Mouse (Mus musculus) monocyte, adult 2 months (primary cell): ENCODE measurements around the gene Mis18a.

Experiments used
- DNase-seq, 2 experiments: peaks; one replicate each; pipeline ENCODE4 v3.0.0; 2022; ENCODE audit warnings: low spot score in 2 of 2, low read depth in 1 of 2

Mis18a gene

GRCm38 (mm10) chr16:90704161-90704825, 22.9 kb downstream of the Mis18a start:
- DNase-seq: no peak

DNA sequence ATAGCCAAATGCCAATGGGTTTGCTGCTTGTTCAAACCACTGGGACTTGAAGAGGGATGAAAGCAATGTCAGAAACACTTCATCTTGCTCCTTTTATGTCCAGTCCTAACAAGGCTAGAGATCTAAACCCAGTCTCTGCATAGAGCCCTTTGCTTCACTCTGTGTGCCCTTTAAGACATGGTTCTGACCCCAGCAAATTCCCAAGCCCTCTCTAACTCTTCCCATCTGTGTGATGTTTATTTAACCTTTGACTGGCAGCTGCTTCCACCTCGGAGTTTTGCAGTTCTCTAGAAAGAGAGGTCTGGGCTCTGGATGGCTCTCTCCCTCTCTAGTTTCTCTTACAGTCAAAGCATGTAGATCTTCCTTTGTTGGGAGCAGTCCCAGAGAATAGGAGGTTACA, 23.6 kb downstream of the Mis18a start:
- no peak for DNase-seq

DNA sequence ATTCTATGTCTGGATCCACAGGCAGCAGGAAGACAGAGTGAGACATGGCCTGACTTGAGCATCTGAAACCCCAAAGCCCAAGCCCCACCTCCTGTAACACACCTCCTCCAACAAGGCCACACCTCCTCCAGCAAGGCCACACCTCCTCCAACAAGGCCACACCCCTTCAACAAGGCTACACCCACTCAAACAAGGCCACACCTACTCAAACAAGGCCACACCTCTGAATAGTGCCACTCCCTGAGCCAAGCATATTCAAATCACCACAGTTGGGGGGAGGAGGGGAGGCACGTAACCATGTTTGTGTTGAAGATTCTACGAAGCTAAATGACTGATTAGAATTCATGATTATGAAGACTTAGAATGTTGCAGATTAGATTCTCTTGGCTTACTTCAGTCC, 25.7 kb downstream of the Mis18a start:
- DNase-seq: no peak

DNA sequence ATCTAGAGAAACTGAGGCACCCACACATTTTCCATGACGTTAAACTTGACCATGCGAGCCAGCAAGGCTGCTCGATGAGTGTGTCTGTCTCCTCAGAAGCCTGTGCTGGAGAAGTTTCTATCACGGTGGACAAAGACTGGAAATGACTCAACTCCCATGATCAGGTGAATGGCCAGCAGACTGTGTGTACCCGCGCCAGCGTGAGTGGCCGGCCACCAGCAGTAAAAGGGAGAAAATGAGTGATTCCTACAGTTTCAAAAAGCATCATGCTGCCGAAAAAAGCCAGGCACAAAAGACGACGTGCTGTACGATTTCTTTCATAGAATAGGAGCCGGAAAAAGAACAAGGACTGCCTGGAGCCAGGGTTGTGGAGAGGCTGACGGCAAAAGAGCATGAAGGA, 27.8 kb downstream of the Mis18a start:
- DNase-seq: no peak

GRCm38 (mm10) chr16:90696306-90696705, 30.9 kb downstream of the Mis18a start:
- no peak for DNase-seq

DNA sequence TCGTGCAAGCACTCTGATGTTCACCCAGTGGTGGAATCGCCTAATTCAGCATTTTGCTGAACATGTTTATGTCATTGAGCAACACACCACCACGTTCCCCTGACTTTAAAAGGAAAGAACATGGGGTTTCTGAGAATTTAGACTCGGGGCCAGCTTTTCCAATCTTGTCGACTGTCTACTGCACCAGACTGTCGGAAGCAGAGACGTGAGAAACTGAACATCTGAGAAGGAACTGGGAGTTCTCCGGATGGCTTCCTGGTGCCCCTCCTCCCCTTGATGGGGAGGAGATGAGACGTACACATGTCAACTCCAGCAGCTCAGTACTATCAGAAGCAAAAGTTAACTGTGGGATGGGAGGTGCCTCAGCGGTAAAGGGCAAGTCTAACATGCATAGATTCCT, 32.1 kb downstream of the Mis18a start:
- no peak for DNase-seq

DNA sequence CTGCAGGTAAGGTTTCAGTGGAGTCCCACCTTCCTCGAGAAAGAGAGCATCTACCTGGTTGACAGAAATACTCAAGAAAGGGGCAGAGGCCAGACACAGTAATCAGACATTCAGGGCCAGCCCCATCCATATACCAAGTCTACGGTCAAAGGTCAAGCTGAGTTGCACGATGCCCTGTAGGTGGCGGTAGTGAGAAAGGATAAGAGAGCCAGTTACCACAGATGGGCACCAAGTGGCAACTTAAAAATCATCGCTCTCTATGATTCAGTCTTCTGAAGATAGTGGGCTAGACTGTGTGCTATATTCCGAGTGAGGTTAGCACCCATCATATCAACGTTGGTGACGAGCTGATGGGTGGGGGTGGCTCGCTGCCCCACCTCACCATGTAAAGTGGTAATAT, 32.5 kb downstream of the Mis18a start:
- DNase-seq: peak in 1 of 2 experiments; percentile 39

DNA sequence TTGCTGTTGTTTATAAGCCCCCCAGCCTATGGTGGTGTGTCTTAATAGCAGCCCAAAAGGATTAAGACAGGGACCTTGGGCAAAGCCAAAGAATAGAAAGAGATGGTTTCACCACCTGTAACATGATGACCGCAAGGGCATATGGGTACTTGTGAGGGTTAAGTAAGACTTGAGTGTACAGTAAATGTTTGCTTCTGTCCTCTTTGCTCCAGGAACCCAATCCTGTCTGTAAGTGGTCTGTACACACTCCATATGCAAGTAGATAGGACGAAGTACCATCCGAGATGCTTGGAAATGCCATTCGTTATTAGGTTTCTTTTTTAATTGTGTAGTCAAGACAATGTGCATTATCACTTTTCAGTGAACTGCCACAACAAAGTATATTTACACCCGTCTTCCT, 33.6 kb downstream of the Mis18a start:
- no peak for DNase-seq

DNA sequence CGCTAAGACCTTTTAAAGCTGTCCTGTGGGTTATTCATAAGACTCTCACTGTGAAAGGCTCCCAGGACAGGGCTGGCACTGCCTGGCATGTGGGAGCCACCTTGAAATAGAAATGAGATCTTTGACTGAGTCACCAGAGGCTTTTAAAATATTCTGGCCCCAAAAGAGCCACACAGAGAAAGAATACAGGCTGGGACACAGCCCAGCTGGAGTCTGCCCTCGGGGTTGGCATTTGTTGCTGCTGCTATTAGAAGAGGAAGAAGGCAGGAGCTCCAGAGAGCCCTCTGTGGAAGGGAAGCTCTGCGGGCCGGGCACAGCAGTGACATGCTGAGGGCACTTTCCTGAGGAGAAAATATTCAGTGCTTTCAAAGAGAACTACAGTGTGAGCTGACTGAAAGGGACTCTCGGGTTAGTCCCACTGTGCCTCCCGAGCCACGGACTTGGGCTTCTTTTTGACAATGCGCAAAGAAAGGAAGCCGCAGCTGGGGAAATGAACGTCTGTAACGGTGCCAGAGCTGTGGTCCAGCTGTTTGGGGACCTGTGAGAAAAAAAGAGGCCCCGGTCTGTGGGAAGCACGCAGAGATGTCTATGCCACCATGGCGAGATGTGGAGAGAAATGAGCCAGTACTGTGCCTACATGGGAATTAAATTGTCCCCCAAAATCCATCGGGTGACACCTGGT, 34.4 kb downstream of the Mis18a start:
- DNase-seq: no peak

DNA sequence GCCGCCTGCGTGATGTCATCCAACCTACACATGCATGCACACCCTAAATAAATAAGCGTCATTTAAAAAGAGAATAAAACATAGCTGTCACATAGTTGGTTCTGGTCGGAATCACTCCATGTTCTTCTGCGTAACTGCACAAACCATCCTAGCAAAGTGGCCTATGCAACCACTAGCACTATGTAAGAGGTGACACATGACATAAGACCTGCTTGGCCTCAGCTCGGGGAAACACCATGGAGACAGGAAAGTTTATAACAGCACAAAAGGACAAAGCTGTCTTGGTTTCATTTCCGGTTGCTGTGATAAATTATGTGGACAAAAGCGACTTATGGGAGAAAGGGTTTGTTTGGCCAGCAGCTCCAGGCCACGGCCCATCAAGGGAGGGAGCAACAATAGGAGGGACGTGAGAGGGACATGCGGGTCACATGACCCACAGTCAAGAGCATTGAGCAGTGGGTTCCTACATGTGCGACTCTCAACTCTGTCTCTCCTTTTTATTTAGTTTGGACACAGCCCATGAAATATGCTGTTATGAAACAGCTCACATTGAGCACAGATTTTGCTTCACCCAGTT, 39.4 kb downstream of the Mis18a start:
- DNase-seq: no peak

DNA sequence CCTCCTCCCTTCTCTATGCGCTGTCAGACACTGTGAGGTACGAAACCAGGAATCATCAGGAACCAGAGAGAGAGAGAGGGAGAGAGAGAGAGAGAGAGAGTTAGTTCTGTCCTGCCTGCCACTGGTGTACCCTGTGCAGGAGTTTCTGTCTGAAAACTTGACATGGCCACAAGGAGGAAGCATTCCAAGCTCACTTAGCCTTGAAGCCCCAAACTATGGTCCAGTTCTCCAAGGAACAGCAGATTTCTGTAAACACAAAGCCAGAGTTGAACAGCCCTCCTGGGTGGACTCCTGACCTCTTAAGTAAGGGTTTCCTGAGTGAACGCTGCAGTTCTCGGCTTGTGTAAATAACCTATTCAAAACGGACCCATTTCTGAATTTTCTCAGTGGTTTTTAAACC, 40.2 kb downstream of the Mis18a start:
- DNase-seq: no peak

- no peak for DNase-seq
Observed at GRCm38 (mm10) chr16:90684092-90684491, 43.1 kb downstream of the Mis18a start.

DNA sequence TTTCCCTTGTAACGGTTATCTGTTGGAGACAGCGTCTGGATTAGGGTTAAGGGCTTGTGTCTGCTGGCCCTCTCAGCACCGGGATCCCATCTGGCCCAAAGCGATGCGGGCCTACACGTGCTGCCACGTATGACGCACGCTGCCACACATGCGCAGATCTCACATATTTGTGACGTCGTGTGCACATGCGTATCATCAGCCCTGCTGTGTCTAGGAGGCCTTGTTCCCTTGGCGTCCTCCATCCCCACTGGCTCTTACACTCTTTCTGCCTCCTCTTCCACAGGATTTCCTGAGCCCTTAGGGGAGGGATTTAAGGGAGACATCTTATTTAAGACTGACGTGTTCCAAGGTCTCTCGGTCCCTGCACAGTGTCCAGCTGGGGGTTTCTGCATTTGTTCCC, 47.2 kb downstream of the Mis18a start:
- no peak for DNase-seq

- DNase-seq: no peak
Observed at GRCm38 (mm10) chr16:90678820-90679219, 48.4 kb downstream of the Mis18a start.

DNA sequence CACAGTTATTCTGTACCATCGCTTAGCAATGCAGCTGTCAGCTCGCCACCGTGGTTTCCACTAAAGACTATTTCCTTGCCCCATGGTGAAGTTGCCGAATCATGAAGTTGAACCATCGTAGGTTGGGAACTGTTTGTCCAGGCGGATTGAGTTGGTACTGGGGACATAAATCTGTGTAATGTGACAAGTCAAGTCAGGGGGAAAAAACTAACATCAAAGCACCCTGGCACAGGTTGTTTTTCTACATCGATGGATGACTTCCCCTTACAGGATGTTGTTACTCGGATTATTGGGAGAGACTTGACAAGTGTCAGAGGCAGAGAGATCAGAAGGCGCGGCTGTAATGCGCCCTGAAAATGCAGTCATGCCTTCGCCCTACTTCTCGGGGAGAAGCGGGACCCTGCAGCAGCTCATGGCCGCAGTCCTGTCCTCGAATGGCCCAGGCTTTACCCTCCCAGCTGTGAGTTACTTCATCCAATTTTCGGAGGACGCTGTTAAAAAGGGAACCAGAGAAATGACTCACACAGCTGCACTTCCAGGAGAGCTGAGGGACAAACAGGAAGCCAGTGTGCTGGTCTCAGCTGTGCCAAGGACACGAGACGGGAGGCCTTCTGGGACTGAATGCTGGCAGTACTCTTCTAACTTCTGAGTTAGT, 50.2 kb downstream of the Mis18a start:
- peak; percentile 45 to 69 for DNase-seq

- DNase-seq: no peak
Observed at GRCm38 (mm10) chr16:90674651-90675050, 52.6 kb downstream of the Mis18a start.

DNA sequence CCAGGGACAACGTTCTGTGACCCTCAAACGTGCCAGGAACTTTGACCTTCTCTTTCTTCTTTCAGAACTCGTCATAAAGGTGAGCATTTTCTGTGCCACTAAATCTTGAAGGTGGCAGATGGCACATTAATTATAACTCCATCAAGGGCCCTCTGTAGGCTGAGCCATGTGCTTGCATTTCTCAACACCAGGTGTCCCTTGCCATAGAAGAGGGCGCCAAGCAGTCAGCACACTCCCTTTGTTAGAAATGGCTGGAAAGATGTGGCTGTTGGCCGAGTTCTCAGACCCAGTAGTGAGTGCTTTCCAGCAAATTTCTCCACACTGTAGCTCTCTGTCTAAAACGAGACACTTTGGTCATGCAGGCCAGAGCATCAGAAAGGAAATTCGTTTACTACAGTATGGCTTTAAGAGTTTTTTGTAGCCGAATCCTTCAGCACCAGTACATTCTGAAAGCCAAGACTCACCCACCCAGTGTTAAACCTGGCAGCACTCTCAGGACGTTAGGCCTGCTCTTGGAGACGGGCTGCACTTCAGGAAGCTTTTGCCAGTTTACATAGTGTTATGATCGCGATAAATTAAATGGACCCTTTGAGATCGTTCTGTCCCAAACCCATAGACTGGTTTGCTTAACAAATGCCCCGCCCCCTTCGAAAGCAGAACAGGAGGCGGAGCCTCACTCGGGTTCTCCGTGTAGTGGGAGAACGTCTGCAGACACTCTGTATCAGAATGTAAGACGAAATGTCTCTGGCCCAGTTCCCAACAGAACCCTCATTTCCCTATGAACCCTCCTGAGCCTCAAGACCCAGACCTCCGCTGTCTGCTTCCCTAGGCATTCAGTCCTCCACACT, 53.5 kb downstream of the Mis18a start:
- no peak for DNase-seq
